Mouse (Mus musculus) embryonic facial prominence, embryonic 14.5 days (tissue): Measurements from ENCODE around the gene Fam213a. TPM values are rescaled to one million over a fixed set of nuclear protein-coding genes. Genes with fewer than 3 reads are reported as not detected.

Experiments used
- ATAC-seq: fragments of 200-750 bp; cut with Nextera tagmentation; 2 replicates; pipeline ENCODE4 v1.8.0; 2017; ENCODE audit warnings: low read depth, moderate number of reproducible peaks, moderate TSS enrichment
- DNase-seq: peaks from one replicate; pipeline ENCODE4 v3.0.0-alpha.2; 2015; ENCODE audit warnings: low spot score
- H3K27ac ChIP-seq: fragments of 300-500 bp; sonication (generic); replicated peaks from 2 replicates; pipeline ENCODE4 v1.5.1; 2014; ENCODE audit warnings: low read depth, mild to moderate bottlenecking, low read length, moderate library complexity
- H3K27me3 ChIP-seq: fragments of 300-500 bp; sonication (generic); replicated peaks from 2 replicates; pipeline ENCODE4 v1.6.1; 2014; ENCODE audit warnings: low read length; ENCODE audit not compliant: control insufficient read depth, insufficient read depth
- H3K36me3 ChIP-seq: fragments of 300-500 bp; sonication (generic); 2 replicates; pipeline ENCODE4 v1.6.1; 2014; ENCODE audit warnings: low read length, mixed read lengths; ENCODE audit not compliant: control insufficient read depth, insufficient read depth
- H3K4me1 ChIP-seq: fragments of 300-500 bp; sonication (generic); 2 replicates; pipeline ENCODE4 v1.6.1; 2014; ENCODE audit warnings: antibody characterized with exemption, low read length; ENCODE audit not compliant: control insufficient read depth, insufficient read depth
- H3K4me2 ChIP-seq: fragments of 300-500 bp; sonication (generic); 2 replicates; pipeline ENCODE4 v1.6.1; 2014; ENCODE audit warnings: low read depth, mild to moderate bottlenecking, low read length, moderate library complexity, mixed read lengths
- H3K4me3 ChIP-seq: fragments of 300-500 bp; sonication (generic); 2 replicates; pipeline ENCODE4 v1.5.1; 2014; ENCODE audit warnings: low read depth, mild to moderate bottlenecking, low read length
- H3K9ac ChIP-seq: fragments of 300-500 bp; sonication (generic); 2 replicates; pipeline ENCODE4 v1.6.1; 2014; ENCODE audit warnings: low read depth, mild to moderate bottlenecking, low read length, moderate library complexity, mixed read lengths
- H3K9me3 ChIP-seq: fragments of 300-500 bp; sonication (generic); 2 replicates; pipeline ENCODE4 v1.6.1; 2016; ENCODE audit warnings: low read length; ENCODE audit not compliant: control insufficient read depth
- WGBS: fragments of 180-500 bp; shearing (Covaris S2); extraction: QIAGEN DNeasy Blood & Tissue Kit; methylation state at CpG from one replicate; pipeline ENCODE4 v1.1.7; 2014; 5-methylcytosine and 5-hydroxymethylcytosine counted together
- polyA plus RNA-seq: library from polyadenylated mRNA; unstranded; fragments of >200 nt; fragmentation: Nextera tagmentation; extraction: Ambion mirVana; gene quantifications from 2 replicates; pipeline ENCODE4 v1.2.1, GENCODE M21; 2014

Gene Fam213a
- polyA plus RNA-seq, 1 experiment from 2014 or later: 35.7 TPM

- Histone ChIP-seq H3K9me3 (no peaks in the 10 kb centered on the region), H3K27ac (peak overlapping the region; percentile 89), H3K4me3 (peak overlapping the region; percentile 9; the same call in 1 of the 2 replicates), H3K27me3 (no peaks in the 10 kb centered on the region), H3K9ac (peak overlapping the region; percentile 55), H3K4me2 (peak overlapping the region; percentile 42), H3K36me3 (no peaks in the 10 kb centered on the region), H3K4me1 (peaks cover 73% of the 10 kb centered on the region)
- ATAC-seq (peak; percentile 39), DNase-seq (peak; percentile 68)
- WGBS: 8% methylated on average over 10 of the region's 10 CpGs
Measured at GRCm38 (mm10) chr14:40955596-40956251, 57.9 kb downstream of the Fam213a start.

GRCm38 (mm10) chr14:40955146-40955545, 58.4 kb downstream of the Fam213a start:
- no peaks in the 10 kb centered on the region for H3K27me3 ChIP-seq
- WGBS: 61% methylated on average over 1 of the region's 1 CpGs
- H3K9ac ChIP-seq: no peak overlapping the region
- H3K4me2 ChIP-seq: peak overlapping the region; percentile 42
- H3K4me3 ChIP-seq: no peak overlapping the region
- H3K4me1 ChIP-seq: peaks cover 75% of the 10 kb centered on the region
- peak; percentile 76 for DNase-seq
- ATAC-seq: no peak
- H3K36me3 ChIP-seq: no peaks in the 10 kb centered on the region
- no peaks in the 10 kb centered on the region for H3K9me3 ChIP-seq
- peak overlapping the region; percentile 89 for H3K27ac ChIP-seq

- H3K27ac ChIP-seq: no peak overlapping the region
- ATAC-seq: no peak
- H3K36me3 ChIP-seq: no peaks in the 10 kb centered on the region
- H3K4me3 ChIP-seq: no peak overlapping the region
- no peak overlapping the region for H3K4me2 ChIP-seq
- H3K4me1 ChIP-seq: peaks cover 71% of the 10 kb centered on the region
- 50% methylated on average over 5 of the region's 5 CpGs for WGBS
- no peak for DNase-seq
- H3K27me3 ChIP-seq: no peaks in the 10 kb centered on the region
- H3K9me3 ChIP-seq: no peaks in the 10 kb centered on the region
- H3K9ac ChIP-seq: no peak overlapping the region
Measured at GRCm38 (mm10) chr14:40953381-40953780, 60.2 kb downstream of the Fam213a start.

GRCm38 (mm10) chr14:40952715-40953114, 60.9 kb downstream of the Fam213a start:
- Histone ChIP-seq H3K9me3 (no peaks in the 10 kb centered on the region), H3K27me3 (no peaks in the 10 kb centered on the region), H3K36me3 (no peaks in the 10 kb centered on the region), H3K4me1 (peaks cover 71% of the 10 kb centered on the region), H3K4me3 (no peak overlapping the region), H3K9ac (no peak overlapping the region), H3K27ac (no peak overlapping the region), H3K4me2 (no peak overlapping the region)
- WGBS: 17% methylated on average over 2 of the region's 2 CpGs
- no peak for ATAC-seq
- peak; percentile 49 for DNase-seq

GRCm38 (mm10) chr14:40952301-40952700, 61.3 kb downstream of the Fam213a start:
- Histone ChIP-seq H3K4me3 (no peak overlapping the region), H3K27ac (no peak overlapping the region), H3K4me1 (peaks cover 72% of the 10 kb centered on the region), H3K36me3 (no peaks in the 10 kb centered on the region), H3K4me2 (no peak overlapping the region), H3K9ac (no peak overlapping the region), H3K9me3 (no peaks in the 10 kb centered on the region), H3K27me3 (no peaks in the 10 kb centered on the region)
- WGBS: 59% methylated on average over 3 of the region's 3 CpGs
- DNase-seq (no peak), ATAC-seq (no peak)

GRCm38 (mm10) chr14:40949730-40950614, 63.6 kb downstream of the Fam213a start:
- Histone ChIP-seq H3K27ac (peak overlapping the region; percentile 22; the same call in 1 of the 2 replicates), H3K9ac (0 out of 2 replicates have a peak overlapping the region, but pooled peaks have one; percentile 6), H3K9me3 (no peaks in the 10 kb centered on the region), H3K4me1 (peaks cover 51% of the 10 kb centered on the region), H3K27me3 (no peaks in the 10 kb centered on the region), H3K4me3 (no peak overlapping the region), H3K36me3 (peaks cover 5% of the 10 kb centered on the region; the same call in 1 of the 2 replicates), H3K4me2 (no peak overlapping the region)
- WGBS: 69% methylated on average over 7 of the region's 7 CpGs
- no peak for ATAC-seq
- DNase-seq: no peak

GRCm38 (mm10) chr14:40949047-40949446, 64.5 kb downstream of the Fam213a start:
- WGBS: 53% methylated on average over 3 of the region's 3 CpGs
- Histone ChIP-seq H3K27me3 (no peaks in the 10 kb centered on the region), H3K9me3 (no peaks in the 10 kb centered on the region), H3K4me2 (no peak overlapping the region), H3K27ac (peak overlapping the region; percentile 74), H3K4me3 (no peak overlapping the region), H3K4me1 (peaks cover 44% of the 10 kb centered on the region), H3K36me3 (peaks cover 5% of the 10 kb centered on the region; the same call in 1 of the 2 replicates), H3K9ac (no peak overlapping the region)
- DNase-seq (no peak), ATAC-seq (no peak)

- H3K27ac ChIP-seq: peak overlapping the region; percentile 74
- no peaks in the 10 kb centered on the region for H3K9me3 ChIP-seq
- peaks cover 5% of the 10 kb centered on the region; the same call in 1 of the 2 replicates for H3K36me3 ChIP-seq
- H3K4me1 ChIP-seq: peaks cover 42% of the 10 kb centered on the region
- no peak overlapping the region for H3K9ac ChIP-seq
- 74% methylated on average over 5 of the region's 5 CpGs for WGBS
- no peak overlapping the region for H3K4me3 ChIP-seq
- no peaks in the 10 kb centered on the region for H3K27me3 ChIP-seq
- DNase-seq (peak; percentile 86), ATAC-seq (peak; percentile 71)
- no peak overlapping the region for H3K4me2 ChIP-seq
Measured at GRCm38 (mm10) chr14:40948522-40948921, 65.1 kb downstream of the Fam213a start.
